Mouse (Mus musculus) kidney, adult 2 months (tissue): ENCODE measurements around the gene Npb. TPM values are rescaled to one million over a fixed set of nuclear protein-coding genes. Genes with fewer than 3 reads are reported as not detected.
"Not testable (repeated sequence)": the region's sequence is repeated elsewhere in the genome, so short reads cannot be mapped to it uniquely, and the experiment has no call there.

ENCODE experiments used
- DNase-seq: peaks from one replicate; pipeline ENCODE4 v3.0.0; 2021
- H3K27ac ChIP-seq: fragments of 200-500 bp; 2 replicates; pipeline ENCODE4 v1.5.1; 2012; ENCODE audit warnings: low read depth, low read length, control low read depth, inconsistent platforms; ENCODE audit not compliant: insufficient read depth
- H3K27me3 ChIP-seq: fragments of 200-500 bp; replicated peaks from 2 replicates; pipeline ENCODE4 v1.6.1; 2012; ENCODE audit warnings: mild to moderate bottlenecking, moderate library complexity, low read length, inconsistent platforms; ENCODE audit not compliant: control insufficient read depth, insufficient read depth
- H3K36me3 ChIP-seq: fragments of 200-500 bp; 2 replicates; pipeline ENCODE4 v1.6.1; 2012; ENCODE audit warnings: mild to moderate bottlenecking, moderate library complexity, low read length, inconsistent platforms; ENCODE audit not compliant: control insufficient read depth, insufficient read depth
- H3K4me1 ChIP-seq: fragments of 200-500 bp; 2 replicates; pipeline ENCODE4 v1.6.1; 2011; ENCODE audit warnings: low read length; ENCODE audit not compliant: control insufficient read depth, insufficient read depth
- H3K4me3 ChIP-seq: fragments of 200-500 bp; 2 replicates; pipeline ENCODE4 v1.5.1; 2011; ENCODE audit warnings: mild to moderate bottlenecking, low read depth, low read length, control low read depth; ENCODE audit not compliant: insufficient read depth
- CTCF ChIP-seq: fragments of 200-500 bp; conservative IDR thresholded peaks from 2 replicates; pipeline ENCODE4 v1.5.1; 2011; ENCODE audit warnings: low read depth, mild to moderate bottlenecking, control low read depth, low read length, moderate library complexity, mixed read lengths; ENCODE audit not compliant: insufficient read depth, insufficient read length
- POLR2A ChIP-seq: fragments of 200-500 bp; IDR thresholded peaks from one replicate; pipeline ENCODE4 v1.6.1; 2011; ENCODE audit warnings: low read depth, low read length, control low read depth
- WGBS: fragments of 180-500 bp; shearing (Covaris S2); methylation state at CpG from one replicate; pipeline ENCODE4 v1.1.7; 2018; 5-methylcytosine and 5-hydroxymethylcytosine counted together
- polyA plus RNA-seq: library from polyadenylated mRNA; depleted of rRNA; stranded (reverse); fragments of >200 nt; gene quantifications from 2 replicates; pipeline ENCODE4 v1.2.3, GENCODE M21; 2012; rRNA removed

The Npb gene
- 7.7 and 12.9 TPM in 2 replicates for polyA plus RNA-seq

GRCm38 (mm10) chr11:120608241-120609034 lies at the start of gene Npb:
Gene Npb (plus strand): TSS chr11:120608477.
- no peaks in the 10 kb centered on the region for H3K27me3 ChIP-seq
- peaks cover 3% of the 10 kb centered on the region; the same call in 1 of the 2 replicates for H3K36me3 ChIP-seq
- TF ChIP-seq POLR2A (no peak), CTCF (no peak)
- H3K4me1 ChIP-seq = peaks cover 5% of the 10 kb centered on the region; the same call in 1 of the 2 replicates
- no peak for DNase-seq
- H3K4me3 ChIP-seq = no peak within 1 kb of the TSS
- H3K27ac ChIP-seq = peak within 1 kb of the TSS; percentile 61
- WGBS = 19% methylated on average over 45 of the region's 45 CpGs

GRCm38 (mm10) chr11:120558843-120559242 lies 49.4 kb upstream of the Npb start:
- 88% methylated on average over 6 of the region's 6 CpGs for WGBS

GRCm38 (mm10) chr11:120560952-120561728 lies 47.1 kb upstream of the Npb start:
- no peak for TF ChIP-seq POLR2A
- TF ChIP-seq CTCF = no peak
- H3K36me3 ChIP-seq = peaks cover 8% of the 10 kb centered on the region
- H3K27me3 ChIP-seq = no peaks in the 10 kb centered on the region
- DNase-seq = no peak
- WGBS = 91% methylated on average over 13 of the region's 13 CpGs
- H3K4me1 ChIP-seq = no peaks in the 10 kb centered on the region
- H3K27ac ChIP-seq = no peak overlapping the region
- H3K4me3 ChIP-seq = no peak overlapping the region

More at GRCm38 (mm10) chr11:120558843-120559242, 49.4 kb upstream of the Npb start:
- not testable (repeated sequence) for H3K4me1 ChIP-seq, H3K36me3 ChIP-seq, DNase-seq, H3K4me3 ChIP-seq, H3K27ac ChIP-seq, H3K27me3 ChIP-seq

- Histone ChIP-seq H3K4me1 (no peaks in the 10 kb centered on the region), H3K27me3 (no peaks in the 10 kb centered on the region), H3K27ac (no peak overlapping the region), H3K36me3 (peaks cover 11% of the 10 kb centered on the region), H3K4me3 (no peak overlapping the region)
- WGBS = 93% methylated on average over 13 of the region's 13 CpGs
- DNase-seq = no peak
- TF ChIP-seq POLR2A (no peak), CTCF (no peak)
Observed at GRCm38 (mm10) chr11:120562949-120563348, 45.3 kb upstream of the Npb start.

GRCm38 (mm10) chr11:120565114-120565513 lies 43.2 kb upstream of the Npb start:
- DNase-seq = no peak
- Histone ChIP-seq H3K36me3 (peaks cover 14% of the 10 kb centered on the region), H3K4me1 (no peaks in the 10 kb centered on the region), H3K27me3 (no peaks in the 10 kb centered on the region), H3K27ac (no peak overlapping the region), H3K4me3 (no peak overlapping the region)
- WGBS = 83% methylated on average over 9 of the region's 9 CpGs
- TF ChIP-seq POLR2A (no peak), CTCF (0 out of 2 replicates have a peak, but pooled peaks have one; percentile 0)

GRCm38 (mm10) chr11:120568324-120568723 lies 40.0 kb upstream of the Npb start:
- peaks cover 8% of the 10 kb centered on the region; the same call in 1 of the 2 replicates for H3K4me1 ChIP-seq
- H3K36me3 ChIP-seq = peaks cover 6% of the 10 kb centered on the region
- DNase-seq = no peak
- no peak overlapping the region for H3K4me3 ChIP-seq
- 75% methylated on average over 6 of the region's 6 CpGs for WGBS
- TF ChIP-seq CTCF = no peak
- TF ChIP-seq POLR2A = no peak
- H3K27me3 ChIP-seq = no peaks in the 10 kb centered on the region
- H3K27ac ChIP-seq = no peak overlapping the region

- WGBS = 56% methylated on average over 3 of the region's 3 CpGs
- Histone ChIP-seq H3K4me1 (peaks cover 8% of the 10 kb centered on the region; the same call in 1 of the 2 replicates), H3K4me3 (no peak overlapping the region), H3K27ac (no peak overlapping the region), H3K36me3 (peaks cover 6% of the 10 kb centered on the region), H3K27me3 (no peaks in the 10 kb centered on the region)
- TF ChIP-seq POLR2A (no peak), CTCF (no peak)
- DNase-seq = no peak
Observed at GRCm38 (mm10) chr11:120571122-120571521, 37.2 kb upstream of the Npb start.
